Mouse (Mus musculus) midbrain, embryonic 15.5 days (tissue): ENCODE measurements around the gene Aldh8a1. TPM values are rescaled to one million over a fixed set of nuclear protein-coding genes. Genes with fewer than 3 reads are reported as not detected.
A peak's percentile ranks its signal among the peaks of the same experiment; 100 is the strongest.

ENCODE experiments used
- ATAC-seq: fragments of 200-750 bp; cut with Nextera tagmentation; replicated peaks from 2 replicates; pipeline ENCODE4 v1.8.0; 2017; ENCODE audit warnings: moderate TSS enrichment
- H3K27ac ChIP-seq: fragments of 300-500 bp; sonication (generic); 2 replicates; pipeline ENCODE4 v1.5.1; 2015; ENCODE audit warnings: mild to moderate bottlenecking, inconsistent platforms
- H3K27me3 ChIP-seq: fragments of 300-500 bp; sonication (generic); replicated peaks from 2 replicates; pipeline ENCODE4 v1.6.1; 2015; ENCODE audit warnings: inconsistent platforms
- H3K36me3 ChIP-seq: fragments of 300-500 bp; sonication (generic); replicated peaks from 2 replicates; pipeline ENCODE4 v1.6.1; 2015; ENCODE audit warnings: inconsistent platforms
- H3K4me1 ChIP-seq: fragments of 300-500 bp; sonication (generic); 2 replicates; pipeline ENCODE4 v1.6.1; 2015; ENCODE audit warnings: inconsistent platforms
- H3K4me2 ChIP-seq: fragments of 300-500 bp; sonication (generic); 2 replicates; pipeline ENCODE4 v1.6.1; 2015; ENCODE audit warnings: inconsistent platforms, mild to moderate bottlenecking, moderate library complexity
- H3K4me3 ChIP-seq: fragments of 300-500 bp; sonication (generic); 2 replicates; pipeline ENCODE4 v1.5.1; 2015; ENCODE audit warnings: mild to moderate bottlenecking, inconsistent platforms
- H3K9ac ChIP-seq: fragments of 300-500 bp; sonication (generic); 2 replicates; pipeline ENCODE4 v1.6.1; 2015; ENCODE audit warnings: mild to moderate bottlenecking, inconsistent platforms
- H3K9me3 ChIP-seq: fragments of 300-500 bp; sonication (generic); 2 replicates; pipeline ENCODE4 v1.6.1; 2016; ENCODE audit warnings: inconsistent platforms
- WGBS: fragments of 180-500 bp; shearing (Covaris S2); methylation state at CpG from one replicate; pipeline ENCODE4 v1.1.7; 2015; ENCODE audit warnings: mixed read lengths; 5-methylcytosine and 5-hydroxymethylcytosine counted together
- polyA plus RNA-seq: library from polyadenylated mRNA; unstranded; fragments of >200 nt; fragmentation: Nextera tagmentation; extraction: Ambion mirVana; gene quantifications from 2 replicates; pipeline ENCODE4 v1.2.1, GENCODE M21; 2015

Aldh8a1 gene
- polyA plus RNA-seq, 1 experiment from 2014 or later = 0.18 TPM

DNA sequence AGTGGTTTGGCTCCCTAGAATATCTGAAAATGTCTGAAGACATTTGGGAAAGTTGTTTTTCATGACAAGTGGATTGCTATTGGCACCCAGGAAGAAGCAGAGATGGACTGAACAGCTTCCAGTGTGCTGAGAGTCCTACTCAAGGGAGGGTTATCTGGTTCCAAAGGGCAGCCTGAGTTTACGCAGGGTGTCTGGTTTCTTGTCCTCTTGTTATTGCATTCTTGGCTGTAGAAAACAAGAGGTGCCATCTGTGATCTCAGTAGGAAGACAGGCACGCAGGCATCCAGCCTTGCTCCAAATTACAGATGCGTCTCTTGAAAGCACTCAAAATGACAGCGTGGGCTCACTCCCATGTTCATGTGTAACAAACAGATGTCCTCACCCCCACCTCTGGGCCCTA lies 63.9 kb downstream of the Aldh8a1 start:
- Histone ChIP-seq H3K9me3 (no peaks in the 10 kb centered on the region), H3K9ac (no peak overlapping the region), H3K27me3 (no peaks in the 10 kb centered on the region), H3K27ac (no peak overlapping the region), H3K4me3 (no peak overlapping the region), H3K4me1 (peaks cover 7% of the 10 kb centered on the region; the same call in 1 of the 2 replicates), H3K36me3 (no peaks in the 10 kb centered on the region), H3K4me2 (no peak overlapping the region)
- ATAC-seq = no peak
- WGBS = 66% methylated on average over 4 of the region's 4 CpGs

DNA sequence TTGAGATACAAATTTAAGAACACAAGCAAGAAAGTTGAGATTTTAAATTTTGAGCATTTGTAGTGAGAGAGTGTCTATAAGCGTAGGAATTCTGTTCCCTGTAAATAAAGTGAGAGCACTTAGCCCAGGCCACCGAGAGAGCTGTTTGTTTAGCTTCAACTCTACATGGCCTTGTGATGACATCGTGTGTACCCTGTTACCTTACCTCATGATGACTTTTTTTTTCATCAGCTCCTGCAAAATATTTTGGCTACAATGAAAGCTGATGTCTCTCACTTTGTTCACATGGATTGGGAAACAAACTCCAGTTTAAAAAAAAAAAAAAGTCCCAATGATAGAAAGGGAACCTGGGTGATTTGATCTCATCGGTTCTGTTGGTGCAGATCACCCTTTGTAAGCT lies 64.6 kb downstream of the Aldh8a1 start:
- 89% methylated on average over 4 of the region's 4 CpGs for WGBS
- Histone ChIP-seq H3K4me1 (peaks cover 7% of the 10 kb centered on the region; the same call in 1 of the 2 replicates), H3K9me3 (no peaks in the 10 kb centered on the region), H3K36me3 (no peaks in the 10 kb centered on the region), H3K27ac (no peak overlapping the region), H3K9ac (no peak overlapping the region), H3K4me2 (no peak overlapping the region), H3K27me3 (no peaks in the 10 kb centered on the region), H3K4me3 (no peak overlapping the region)
- ATAC-seq = no peak

DNA sequence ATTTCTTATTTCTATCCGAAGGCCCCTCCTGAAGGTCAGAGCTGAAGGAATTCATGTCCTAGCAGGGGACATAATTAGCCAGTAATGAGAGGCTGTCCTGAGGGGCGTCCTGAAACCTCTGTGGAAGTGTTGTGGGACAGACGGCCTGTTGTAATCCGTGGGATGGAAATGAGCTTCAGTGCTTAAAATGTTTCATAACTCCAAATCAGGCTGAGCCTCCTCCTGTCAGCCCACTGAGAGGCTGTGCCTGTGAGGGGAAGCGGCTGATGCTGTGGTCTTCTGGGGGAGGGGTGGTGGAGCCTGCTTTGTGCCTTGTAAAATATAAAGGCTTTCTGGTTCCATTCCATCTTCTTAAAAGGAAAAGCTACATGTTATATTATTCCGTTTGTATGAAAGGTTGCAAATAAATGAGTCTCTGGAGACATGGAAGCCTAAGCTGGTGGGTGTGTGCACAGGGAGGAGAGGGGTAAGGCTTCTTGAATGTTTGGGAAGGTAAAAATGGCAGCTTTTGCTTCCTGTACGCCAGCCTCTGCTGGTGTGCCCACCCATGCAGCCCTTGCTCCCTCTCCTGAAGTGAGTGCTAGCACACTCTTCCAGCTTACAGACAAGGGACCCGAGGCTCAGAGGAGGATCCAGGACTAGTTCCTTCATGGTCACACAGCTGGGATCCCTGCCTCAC lies 66.7 kb downstream of the Aldh8a1 start:
- peak; percentile 53; the same call in 1 of the 2 replicates for ATAC-seq
- no peak overlapping the region for H3K4me3 ChIP-seq
- no peaks in the 10 kb centered on the region for H3K27me3 ChIP-seq
- WGBS = 41% methylated on average over 8 of the region's 8 CpGs
- no peak overlapping the region for H3K9ac ChIP-seq
- H3K4me2 ChIP-seq = no peak overlapping the region
- H3K27ac ChIP-seq = 0 out of 2 replicates have a peak overlapping the region, but pooled peaks have one; percentile 13
- peaks cover 7% of the 10 kb centered on the region; the same call in 1 of the 2 replicates for H3K4me1 ChIP-seq
- no peaks in the 10 kb centered on the region for H3K36me3 ChIP-seq
- H3K9me3 ChIP-seq = no peaks in the 10 kb centered on the region

DNA sequence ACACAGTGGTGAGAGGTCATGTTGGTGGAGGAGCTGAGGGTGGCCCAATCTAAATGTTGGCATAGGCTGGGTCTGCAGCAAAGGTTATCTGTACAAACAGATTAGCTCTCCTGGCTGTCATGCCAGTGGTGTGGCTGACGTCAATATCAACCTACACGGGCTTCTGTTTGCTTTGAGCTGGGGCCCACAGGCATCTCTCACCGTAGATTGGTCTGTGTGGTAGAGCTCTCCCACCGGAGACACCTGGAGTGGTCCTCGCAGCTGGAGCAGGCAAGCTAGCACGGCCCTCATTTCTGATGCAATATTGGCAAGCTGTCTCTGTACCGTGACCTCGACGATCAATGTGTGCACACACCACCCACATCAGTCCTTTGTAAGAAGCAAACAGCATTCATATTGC lies 67.3 kb downstream of the Aldh8a1 start:
- WGBS = 77% methylated on average over 9 of the region's 9 CpGs
- Histone ChIP-seq H3K36me3 (no peaks in the 10 kb centered on the region), H3K27me3 (no peaks in the 10 kb centered on the region), H3K27ac (no peak overlapping the region), H3K9me3 (no peaks in the 10 kb centered on the region), H3K4me1 (peaks cover 7% of the 10 kb centered on the region; the same call in 1 of the 2 replicates), H3K4me3 (no peak overlapping the region), H3K4me2 (no peak overlapping the region), H3K9ac (no peak overlapping the region)
- no peak for ATAC-seq

Other genes with a start within 250 kb of the Aldh8a1 start
- 3.0 and 3.1 TPM in 2 replicates for gene Myb, start 216.3 kb upstream of the Aldh8a1 start, polyA plus RNA-seq
- gene Hbs1l, start 81.3 kb upstream of the Aldh8a1 start, polyA plus RNA-seq = 84.8 and 91.5 TPM in 2 replicates
- gene 1700020N01Rik, start 215.9 kb downstream of the Aldh8a1 start, polyA plus RNA-seq = not detected in 2 replicates